Mouse (Mus musculus): Measurements from ENCODE around the gene Sept5.

DNA sequence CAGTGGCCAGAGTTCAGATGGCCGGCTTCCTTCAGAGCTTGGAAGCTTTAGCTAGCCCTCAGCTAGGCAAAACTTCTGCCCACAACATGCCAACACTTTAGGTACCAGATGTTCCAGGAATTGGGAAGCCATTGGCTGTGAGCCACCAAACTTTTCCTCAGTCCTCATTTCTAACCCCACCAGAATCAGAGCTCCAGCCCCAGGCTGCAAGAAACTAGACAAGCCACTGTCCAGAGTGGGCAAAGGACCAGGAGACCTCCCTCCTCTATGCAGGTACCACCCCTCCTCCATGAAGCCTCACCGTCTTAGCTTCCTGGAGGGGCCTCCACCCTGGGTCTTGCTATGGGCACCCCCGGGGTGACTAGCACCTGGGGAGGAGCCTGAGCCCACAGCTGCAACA is 2.6 kb downstream of the Sept5 start:
- no peak for TF ChIP-seq CTCF (IDR thresholded peaks at IDR 0.05; ENCODE audit: control insufficient read depth, insufficient read depth, insufficient replicate concordance, low read depth, low read length)
- TF ChIP-seq POLR2A (IDR thresholded peaks at IDR 0.05; ENCODE audit: control insufficient read depth, low read depth, low read length) = no peak
